Mouse (Mus musculus): Measurements from ENCODE around the gene Sema5b. TPM values are rescaled to one million over a fixed set of nuclear protein-coding genes. Genes with fewer than 3 reads are reported as not detected.
"Not testable (repeated sequence)": the region's sequence is repeated elsewhere in the genome, so short reads cannot be mapped to it uniquely, and the experiment has no call there.

Gene Sema5b
- polyA plus RNA-seq, 1 experiment from 2014 or later: 27.7 TPM

GRCm38 (mm10) chr16:35561541-35561940 is 20.6 kb downstream of the Sema5b start:
- ATAC-seq (replicated peaks): no peak
- whole genome bisulfite sequencing: 78% methylated on average over 6 of the region's 6 CpGs
- Histone ChIP-seq H3K36me3 (replicated peaks) (no peaks in the 10 kb centered on the region), H3K9me3 (no peaks in the 10 kb centered on the region), H3K27me3 (replicated peaks) (no peaks in the 10 kb centered on the region), H3K4me1 (peaks cover 13% of the 10 kb centered on the region), H3K4me3 (no peak overlapping the region), H3K9ac (no peak overlapping the region), H3K27ac (no peak overlapping the region), H3K4me2 (no peak overlapping the region)

- Histone ChIP-seq H3K4me1 (peaks cover 28% of the 10 kb centered on the region), H3K27ac (no peak overlapping the region), H3K36me3 (replicated peaks) (no peaks in the 10 kb centered on the region), H3K27me3 (replicated peaks) (no peaks in the 10 kb centered on the region), H3K9me3 (no peaks in the 10 kb centered on the region), H3K4me2 (peak overlapping the region; percentile 20), H3K4me3 (no peak overlapping the region), H3K9ac (no peak overlapping the region)
- peak; percentile 56 for ATAC-seq (replicated peaks)
- WGBS: 38% methylated on average over 22 of the region's 22 CpGs
These were observed 23.4 kb downstream of the Sema5b start for GRCm38 (mm10) chr16:35564246-35564905.

GRCm38 (mm10) chr16:35565601-35566000 is 24.7 kb downstream of the Sema5b start:
- H3K4me1 ChIP-seq: peaks cover 36% of the 10 kb centered on the region
- 97% methylated on average over 5 of the region's 5 CpGs for WGBS
- not testable (repeated sequence) for H3K27ac ChIP-seq

GRCm38 (mm10) chr16:35568225-35568880 is 27.4 kb downstream of the Sema5b start:
- H3K4me1 ChIP-seq: peaks cover 41% of the 10 kb centered on the region
- 47% methylated on average over 15 of the region's 15 CpGs for WGBS
- no peak for ATAC-seq (replicated peaks)
- no peak overlapping the region for H3K27ac ChIP-seq
- no peaks in the 10 kb centered on the region for H3K9me3 ChIP-seq
- H3K4me3 ChIP-seq: no peak overlapping the region
- H3K4me2 ChIP-seq: no peak overlapping the region
- no peaks in the 10 kb centered on the region for H3K36me3 ChIP-seq (replicated peaks)
- H3K27me3 ChIP-seq (replicated peaks): no peaks in the 10 kb centered on the region
- no peak overlapping the region for H3K9ac ChIP-seq

More at GRCm38 (mm10) chr16:35565601-35566000, 24.7 kb downstream of the Sema5b start:
- not testable (repeated sequence) for H3K9ac ChIP-seq; H3K27me3 ChIP-seq (replicated peaks); H3K36me3 ChIP-seq (replicated peaks); ATAC-seq (replicated peaks); H3K4me2 ChIP-seq; H3K9me3 ChIP-seq; H3K4me3 ChIP-seq

- Histone ChIP-seq H3K27ac (no peak overlapping the region), H3K4me1 (peaks cover 39% of the 10 kb centered on the region)
- WGBS: 56% methylated on average over 2 of the region's 2 CpGs
These were observed 28.4 kb downstream of the Sema5b start for GRCm38 (mm10) chr16:35569347-35569746.

GRCm38 (mm10) chr16:35569758-35570157 is 28.8 kb downstream of the Sema5b start:
- no peaks in the 10 kb centered on the region for H3K9me3 ChIP-seq
- peaks cover 35% of the 10 kb centered on the region for H3K4me1 ChIP-seq
- H3K4me2 ChIP-seq: no peak overlapping the region
- H3K9ac ChIP-seq: no peak overlapping the region
- WGBS: 32% methylated on average over 9 of the region's 9 CpGs
- H3K4me3 ChIP-seq: no peak overlapping the region
- no peak overlapping the region for H3K27ac ChIP-seq
- no peak for ATAC-seq (replicated peaks)
- no peaks in the 10 kb centered on the region for H3K27me3 ChIP-seq (replicated peaks)
- no peaks in the 10 kb centered on the region for H3K36me3 ChIP-seq (replicated peaks)

More at GRCm38 (mm10) chr16:35569347-35569746, 28.4 kb downstream of the Sema5b start:
- H3K9ac ChIP-seq: no peak overlapping the region
- no peaks in the 10 kb centered on the region for H3K36me3 ChIP-seq (replicated peaks)
- no peak overlapping the region for H3K4me2 ChIP-seq
- ATAC-seq (replicated peaks): no peak
- no peaks in the 10 kb centered on the region for H3K27me3 ChIP-seq (replicated peaks)
- no peaks in the 10 kb centered on the region for H3K9me3 ChIP-seq
- H3K4me3 ChIP-seq: no peak overlapping the region

- Histone ChIP-seq H3K9ac (no peak overlapping the region), H3K9me3 (no peaks in the 10 kb centered on the region), H3K27me3 (replicated peaks) (no peaks in the 10 kb centered on the region), H3K36me3 (replicated peaks) (no peaks in the 10 kb centered on the region), H3K4me3 (no peak overlapping the region), H3K27ac (peak overlapping the region; percentile 57), H3K4me2 (peak overlapping the region; percentile 38), H3K4me1 (peaks cover 32% of the 10 kb centered on the region)
- WGBS: 24% methylated on average over 12 of the region's 12 CpGs
- peak; percentile 25; the same call in 1 of the 2 replicates for ATAC-seq (replicated peaks)
These were observed 29.7 kb downstream of the Sema5b start for GRCm38 (mm10) chr16:35570627-35571026.

- no peak overlapping the region for H3K4me2 ChIP-seq
- no peak overlapping the region for H3K27ac ChIP-seq
- no peak overlapping the region for H3K9ac ChIP-seq
- no peaks in the 10 kb centered on the region for H3K27me3 ChIP-seq (replicated peaks)
- H3K4me1 ChIP-seq: peaks cover 23% of the 10 kb centered on the region
- H3K4me3 ChIP-seq: no peak overlapping the region
- ATAC-seq (replicated peaks): no peak
- H3K36me3 ChIP-seq (replicated peaks): no peaks in the 10 kb centered on the region
- H3K9me3 ChIP-seq: no peaks in the 10 kb centered on the region
- WGBS: 91% methylated on average over 3 of the region's 3 CpGs
These were observed 32.6 kb downstream of the Sema5b start for GRCm38 (mm10) chr16:35573586-35573985.

GRCm38 (mm10) chr16:35577181-35577941 is 36.4 kb downstream of the Sema5b start:
- 87% methylated on average over 11 of the region's 11 CpGs for WGBS
- H3K4me3 ChIP-seq: no peak overlapping the region
- H3K4me1 ChIP-seq: peaks cover 16% of the 10 kb centered on the region
- H3K27ac ChIP-seq: no peak overlapping the region
- H3K4me2 ChIP-seq: no peak overlapping the region
- no peaks in the 10 kb centered on the region for H3K36me3 ChIP-seq (replicated peaks)
- H3K27me3 ChIP-seq (replicated peaks): no peaks in the 10 kb centered on the region
- no peaks in the 10 kb centered on the region for H3K9me3 ChIP-seq
- no peak overlapping the region for H3K9ac ChIP-seq
- ATAC-seq (replicated peaks): no peak

- no peaks in the 10 kb centered on the region for H3K9me3 ChIP-seq
- no peaks in the 10 kb centered on the region for H3K36me3 ChIP-seq (replicated peaks)
- no peaks in the 10 kb centered on the region for H3K27me3 ChIP-seq (replicated peaks)
- 7% methylated on average over 7 of the region's 7 CpGs for WGBS
- H3K27ac ChIP-seq: peak overlapping the region; percentile 76
- ATAC-seq (replicated peaks): peak; percentile 73
- no peak overlapping the region for H3K4me2 ChIP-seq
- no peak overlapping the region for H3K4me3 ChIP-seq
- H3K9ac ChIP-seq: peak overlapping the region; percentile 24
- H3K4me1 ChIP-seq: peaks cover 24% of the 10 kb centered on the region
These were observed 40.4 kb downstream of the Sema5b start for GRCm38 (mm10) chr16:35581299-35581698.

GRCm38 (mm10) chr16:35583551-35584080 is 42.7 kb downstream of the Sema5b start:
- no peak for ATAC-seq (replicated peaks)

GRCm38 (mm10) chr16:35585126-35585694 is 44.3 kb downstream of the Sema5b start:
- H3K9ac ChIP-seq: no peak overlapping the region
- H3K4me1 ChIP-seq: peaks cover 56% of the 10 kb centered on the region
- H3K27ac ChIP-seq: no peak overlapping the region
- ATAC-seq (replicated peaks): no peak
- H3K4me2 ChIP-seq: no peak overlapping the region
- 41% methylated on average over 8 of the region's 8 CpGs for WGBS
- no peaks in the 10 kb centered on the region for H3K36me3 ChIP-seq (replicated peaks)
- no peak overlapping the region for H3K4me3 ChIP-seq
- no peaks in the 10 kb centered on the region for H3K9me3 ChIP-seq
- H3K27me3 ChIP-seq (replicated peaks): no peaks in the 10 kb centered on the region

More at GRCm38 (mm10) chr16:35583551-35584080, 42.7 kb downstream of the Sema5b start:
- Histone ChIP-seq H3K27me3 (replicated peaks) (no peaks in the 10 kb centered on the region), H3K4me3 (no peak overlapping the region), H3K9me3 (no peaks in the 10 kb centered on the region), H3K4me2 (no peak overlapping the region), H3K4me1 (peaks cover 40% of the 10 kb centered on the region), H3K36me3 (replicated peaks) (no peaks in the 10 kb centered on the region), H3K27ac (no peak overlapping the region), H3K9ac (no peak overlapping the region)
- WGBS: 62% methylated on average over 4 of the region's 4 CpGs
